Mouse (Mus musculus): ENCODE data around the gene Plekhh2. TPM values are rescaled to one million over a fixed set of nuclear protein-coding genes. Genes with fewer than 3 reads are reported as not detected.
A peak's percentile ranks its signal among the peaks of the same experiment; 100 is the strongest.

The Plekhh2 gene
- polyA plus RNA-seq, 1 experiment from 2014 or later: 1.7 TPM

DNA sequence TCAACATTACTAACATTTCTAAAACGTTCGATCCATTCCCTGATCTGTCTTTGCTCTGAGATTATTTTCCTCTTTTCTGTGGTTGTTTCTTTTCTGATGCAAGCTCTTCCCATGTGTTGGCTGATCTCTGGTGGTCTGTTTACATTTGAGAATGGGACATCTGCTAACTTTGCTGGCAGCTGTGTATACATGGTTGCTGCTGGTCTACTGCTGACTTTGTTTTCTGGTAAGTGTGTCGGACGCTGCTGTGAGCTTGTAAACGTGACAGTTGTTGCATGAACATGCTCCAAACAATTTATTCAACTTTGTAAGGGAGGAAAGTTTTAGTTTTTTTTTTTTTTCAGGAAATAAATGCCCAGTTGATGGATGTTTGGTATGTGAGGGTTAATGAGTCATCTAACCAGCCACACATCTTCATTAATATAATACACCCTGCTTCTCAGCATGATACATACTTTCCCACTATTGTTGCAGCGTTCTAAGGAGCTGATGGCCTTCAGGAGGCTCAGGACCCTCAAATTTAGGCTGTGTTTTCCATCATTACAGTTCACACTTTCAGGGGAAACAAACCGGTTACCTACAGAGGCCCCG is 21.3 kb downstream of the Plekhh2 start:
- H3K4me1 ChIP-seq (replicated peaks; ENCODE audit: control insufficient read depth, insufficient read depth, low read length): no peaks in the 10 kb centered on the region; the same call in 1 of the 2 replicates
- no peaks in the 10 kb centered on the region for H3K36me3 ChIP-seq (ENCODE audit: control insufficient read depth, insufficient read depth)
- WGBS: 64% methylated on average over 8 of the region's 8 CpGs
- H3K9ac ChIP-seq (replicated peaks; ENCODE audit: low read depth, low read length): no peak overlapping the region
- no peak overlapping the region for H3K4me3 ChIP-seq (replicated peaks; ENCODE audit: low read length)
- H3K27me3 ChIP-seq (replicated peaks; ENCODE audit: control insufficient read depth, insufficient read depth, low read length): no peaks in the 10 kb centered on the region
- no peaks in the 10 kb centered on the region for H3K9me3 ChIP-seq (ENCODE audit: control insufficient read depth, low read length)
- H3K27ac ChIP-seq (ENCODE audit: low read length): no peak overlapping the region
- no peak for ATAC-seq
- H3K4me2 ChIP-seq (ENCODE audit: low read length): no peak overlapping the region

DNA sequence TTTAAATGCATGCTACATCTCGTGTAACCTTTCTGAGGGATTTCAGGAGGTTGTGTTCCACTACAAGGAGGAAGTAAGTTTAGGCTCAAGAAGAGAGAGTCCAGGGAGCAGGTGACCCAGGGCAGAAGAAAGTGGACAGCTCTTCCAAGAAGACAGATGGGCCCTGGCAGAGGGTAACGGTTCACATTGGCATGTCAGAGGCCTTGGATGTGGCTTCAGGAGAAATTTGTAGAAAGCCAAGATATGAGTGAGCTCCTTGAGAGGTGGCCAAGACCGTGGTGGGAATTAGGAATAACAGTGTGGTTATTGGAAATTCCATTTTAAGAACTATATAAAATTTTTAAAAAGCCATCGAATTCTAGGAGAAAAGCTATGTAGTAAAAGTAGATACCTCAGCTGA is 22.1 kb downstream of the Plekhh2 start:
- Histone ChIP-seq H3K4me1 (replicated peaks; ENCODE audit: control insufficient read depth, insufficient read depth, low read length) (no peaks in the 10 kb centered on the region; the same call in 1 of the 2 replicates), H3K9ac (replicated peaks; ENCODE audit: low read depth, low read length) (no peak overlapping the region), H3K27ac (ENCODE audit: low read length) (no peak overlapping the region), H3K9me3 (ENCODE audit: control insufficient read depth, low read length) (no peaks in the 10 kb centered on the region), H3K36me3 (ENCODE audit: control insufficient read depth, insufficient read depth) (no peaks in the 10 kb centered on the region), H3K4me2 (ENCODE audit: low read length) (no peak overlapping the region), H3K4me3 (replicated peaks; ENCODE audit: low read length) (no peak overlapping the region), H3K27me3 (replicated peaks; ENCODE audit: control insufficient read depth, insufficient read depth, low read length) (no peaks in the 10 kb centered on the region)
- ATAC-seq: no peak
- WGBS: 88% methylated on average over 4 of the region's 4 CpGs

DNA sequence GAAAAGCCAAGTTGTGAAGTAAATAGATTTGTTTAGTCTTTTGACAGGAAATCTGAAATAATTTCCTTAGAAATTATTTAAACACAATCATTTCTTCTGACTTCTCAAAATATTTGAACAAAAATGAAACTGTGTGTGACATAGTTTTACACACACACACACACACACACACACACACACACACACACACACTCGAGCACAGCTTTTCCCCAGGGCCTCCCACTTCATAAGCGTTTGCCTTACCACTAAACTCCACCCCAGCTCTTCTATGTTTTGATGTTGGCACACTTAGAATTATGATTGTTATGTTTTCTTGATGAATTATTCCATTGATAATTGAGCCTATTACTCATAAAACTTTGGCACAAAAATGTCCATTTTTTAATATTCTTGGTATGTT is 22.9 kb downstream of the Plekhh2 start:
- ATAC-seq: no peak
- no peaks in the 10 kb centered on the region for H3K36me3 ChIP-seq (ENCODE audit: control insufficient read depth, insufficient read depth)
- H3K9ac ChIP-seq (replicated peaks; ENCODE audit: low read depth, low read length): no peak overlapping the region
- H3K27ac ChIP-seq (ENCODE audit: low read length): no peak overlapping the region
- no peak overlapping the region for H3K4me2 ChIP-seq (ENCODE audit: low read length)
- 87% methylated on average over 2 of the region's 2 CpGs for WGBS
- no peaks in the 10 kb centered on the region for H3K27me3 ChIP-seq (replicated peaks; ENCODE audit: control insufficient read depth, insufficient read depth, low read length)
- no peaks in the 10 kb centered on the region for H3K9me3 ChIP-seq (ENCODE audit: control insufficient read depth, low read length)
- no peaks in the 10 kb centered on the region; the same call in 1 of the 2 replicates for H3K4me1 ChIP-seq (replicated peaks; ENCODE audit: control insufficient read depth, insufficient read depth, low read length)
- no peak overlapping the region for H3K4me3 ChIP-seq (replicated peaks; ENCODE audit: low read length)

DNA sequence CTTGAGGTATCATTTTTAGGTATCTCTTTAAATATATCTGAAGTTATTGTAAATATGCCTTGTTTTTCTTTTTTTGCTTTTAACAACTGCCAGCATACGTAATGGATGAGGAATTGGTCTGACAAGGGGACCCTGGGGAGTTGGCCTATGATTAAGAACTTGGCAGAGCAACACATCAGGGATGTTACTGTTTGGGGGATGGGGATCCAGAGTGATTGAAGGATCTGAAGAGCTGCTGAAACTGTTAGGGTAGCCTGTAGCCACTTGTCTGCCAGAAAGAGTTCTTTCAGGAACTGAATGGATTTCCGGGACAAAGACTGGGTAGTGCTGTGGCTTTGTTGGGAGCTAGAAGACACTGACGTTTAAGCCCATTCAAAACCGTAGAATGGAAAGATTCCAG is 23.5 kb downstream of the Plekhh2 start:
- Histone ChIP-seq H3K4me2 (ENCODE audit: low read length) (no peak overlapping the region), H3K4me3 (replicated peaks; ENCODE audit: low read length) (no peak overlapping the region), H3K27ac (ENCODE audit: low read length) (no peak overlapping the region), H3K4me1 (replicated peaks; ENCODE audit: control insufficient read depth, insufficient read depth, low read length) (no peaks in the 10 kb centered on the region), H3K9ac (replicated peaks; ENCODE audit: low read depth, low read length) (no peak overlapping the region), H3K9me3 (ENCODE audit: control insufficient read depth, low read length) (no peaks in the 10 kb centered on the region), H3K36me3 (ENCODE audit: control insufficient read depth, insufficient read depth) (no peaks in the 10 kb centered on the region), H3K27me3 (replicated peaks; ENCODE audit: control insufficient read depth, insufficient read depth, low read length) (no peaks in the 10 kb centered on the region)
- 53% methylated on average over 4 of the region's 4 CpGs for WGBS
- ATAC-seq: no peak

DNA sequence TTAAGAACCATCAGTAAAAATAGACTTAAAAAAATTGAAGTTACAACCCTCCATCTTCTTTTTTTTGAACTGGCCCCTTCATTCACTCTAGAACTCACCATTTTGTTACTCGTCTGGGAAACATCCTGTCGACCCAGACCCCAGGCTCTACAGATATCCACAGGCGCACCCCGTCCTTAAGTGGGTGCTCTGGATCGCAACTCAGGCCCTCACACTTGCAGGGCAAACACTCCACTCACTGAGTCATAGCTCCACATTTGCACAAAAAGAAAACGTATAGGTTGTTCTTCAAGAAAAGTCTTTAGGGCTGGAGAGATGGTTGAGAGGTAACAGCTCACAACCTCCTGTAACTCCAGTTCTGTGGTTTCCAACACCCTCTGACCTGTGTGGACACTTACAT is 25.6 kb downstream of the Plekhh2 start:
- WGBS: 97% methylated on average over 6 of the region's 6 CpGs
- no peak overlapping the region for H3K4me2 ChIP-seq (ENCODE audit: low read length)
- H3K4me3 ChIP-seq (replicated peaks; ENCODE audit: low read length): no peak overlapping the region
- H3K36me3 ChIP-seq (ENCODE audit: control insufficient read depth, insufficient read depth): no peaks in the 10 kb centered on the region
- no peaks in the 10 kb centered on the region for H3K9me3 ChIP-seq (ENCODE audit: control insufficient read depth, low read length)
- H3K4me1 ChIP-seq (replicated peaks; ENCODE audit: control insufficient read depth, insufficient read depth, low read length): no peaks in the 10 kb centered on the region
- no peak overlapping the region for H3K9ac ChIP-seq (replicated peaks; ENCODE audit: low read depth, low read length)
- no peak for ATAC-seq
- H3K27ac ChIP-seq (ENCODE audit: low read length): no peak overlapping the region
- H3K27me3 ChIP-seq (replicated peaks; ENCODE audit: control insufficient read depth, insufficient read depth, low read length): no peaks in the 10 kb centered on the region

DNA sequence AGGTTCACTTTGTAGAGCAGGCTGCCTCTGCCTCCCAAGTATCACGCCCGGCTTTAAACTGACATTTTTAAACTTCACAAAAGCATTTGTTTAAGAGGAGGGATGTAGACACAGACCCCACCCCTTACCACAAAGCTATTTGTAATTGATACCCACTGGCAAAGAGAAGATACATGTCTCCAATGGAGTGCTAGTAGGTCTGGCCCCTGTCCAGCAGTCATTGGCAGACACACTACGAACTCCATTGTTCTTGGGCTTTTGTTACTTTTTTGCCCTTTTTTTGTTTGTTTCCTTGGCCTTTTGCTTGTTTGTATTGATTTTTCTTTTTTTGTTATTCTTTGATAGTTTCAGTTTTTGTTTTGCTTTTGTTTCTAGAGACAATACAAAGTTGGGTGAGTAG is 26.3 kb downstream of the Plekhh2 start:
- no peaks in the 10 kb centered on the region for H3K4me1 ChIP-seq (replicated peaks; ENCODE audit: control insufficient read depth, insufficient read depth, low read length)
- no peak overlapping the region for H3K4me3 ChIP-seq (replicated peaks; ENCODE audit: low read length)
- no peak overlapping the region for H3K4me2 ChIP-seq (ENCODE audit: low read length)
- H3K9ac ChIP-seq (replicated peaks; ENCODE audit: low read depth, low read length): no peak overlapping the region
- 69% methylated on average over 3 of the region's 3 CpGs for WGBS
- no peaks in the 10 kb centered on the region for H3K27me3 ChIP-seq (replicated peaks; ENCODE audit: control insufficient read depth, insufficient read depth, low read length)
- H3K36me3 ChIP-seq (ENCODE audit: control insufficient read depth, insufficient read depth): no peaks in the 10 kb centered on the region
- no peak overlapping the region for H3K27ac ChIP-seq (ENCODE audit: low read length)
- H3K9me3 ChIP-seq (ENCODE audit: control insufficient read depth, low read length): no peaks in the 10 kb centered on the region
- ATAC-seq: no peak

DNA sequence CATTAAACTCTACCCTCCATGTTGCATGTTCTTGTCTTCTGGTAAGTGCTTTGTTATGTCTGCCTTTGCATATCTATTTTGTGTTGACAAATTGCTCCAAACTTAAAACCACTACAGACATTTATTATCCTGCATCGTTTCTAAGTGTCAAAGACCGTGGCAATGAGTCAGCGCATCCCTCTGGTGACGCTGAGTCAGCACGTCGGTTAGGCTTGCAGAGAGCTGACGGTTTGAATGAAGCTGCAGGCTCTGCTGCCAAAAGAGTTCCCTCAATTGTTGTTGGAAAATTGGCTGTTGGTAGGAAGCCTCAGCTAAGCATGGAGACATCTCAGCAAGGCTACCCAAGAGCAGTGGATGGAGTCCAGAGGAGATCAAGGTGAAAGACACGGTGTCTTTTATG is 28.9 kb downstream of the Plekhh2 start:
- H3K4me3 ChIP-seq (replicated peaks; ENCODE audit: low read length): no peak overlapping the region

DNA sequence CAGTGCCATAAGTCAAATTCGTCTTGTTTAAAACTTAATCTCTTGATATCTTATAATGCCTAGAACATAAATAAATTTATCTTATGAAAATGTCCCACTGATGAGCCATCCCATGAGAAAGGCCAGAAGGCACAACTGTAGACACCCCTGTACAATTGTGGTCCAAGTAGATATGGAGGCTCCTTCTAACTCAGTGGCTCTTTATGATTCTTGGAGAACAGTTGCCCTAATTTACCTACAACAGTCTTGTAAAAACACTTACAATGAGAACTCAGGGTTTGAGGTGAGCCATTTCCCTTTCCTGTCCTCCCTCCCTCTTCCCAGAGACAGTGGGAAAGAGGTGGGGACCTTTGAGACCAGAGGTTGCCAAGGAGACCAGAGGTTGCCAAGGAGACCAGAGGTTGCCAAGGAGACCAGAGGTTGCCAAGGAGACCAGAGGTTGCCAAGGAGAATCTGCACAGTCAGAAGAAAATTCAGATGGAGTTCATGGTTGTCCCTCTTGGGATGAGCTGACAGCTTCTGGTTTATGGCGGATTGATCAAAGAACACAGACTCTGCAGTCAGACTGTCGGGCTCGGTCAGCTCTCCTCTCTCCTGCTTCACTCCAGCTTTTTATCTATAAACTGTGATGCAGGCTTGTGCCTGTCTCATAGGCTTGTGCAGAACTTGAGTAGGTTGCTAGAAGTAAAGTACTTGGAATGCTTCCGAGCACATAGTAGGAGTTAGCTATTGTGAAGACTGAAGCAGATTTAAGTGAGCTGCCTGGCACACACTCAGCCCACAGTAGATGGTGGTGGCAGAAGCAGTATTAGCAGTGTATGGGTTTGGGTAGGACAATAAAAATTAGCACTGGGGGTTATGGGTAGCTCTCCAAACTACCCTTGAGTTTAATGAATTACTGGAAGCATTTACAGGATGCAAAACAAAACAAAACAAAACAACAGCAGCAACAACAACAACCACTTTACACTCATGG is 39.5 kb downstream of the Plekhh2 start:
- Histone ChIP-seq H3K4me2 (ENCODE audit: low read length) (no peak overlapping the region; the same call in 1 of the 2 replicates), H3K9ac (replicated peaks; ENCODE audit: low read depth, low read length) (no peak overlapping the region)
- WGBS: 48% methylated on average over 5 of the region's 5 CpGs

More for the DNA sequence above, 28.9 kb downstream of the Plekhh2 start:
- 83% methylated on average over 8 of the region's 8 CpGs for WGBS
- H3K27ac ChIP-seq (ENCODE audit: low read length): no peak overlapping the region
- H3K4me1 ChIP-seq (replicated peaks; ENCODE audit: control insufficient read depth, insufficient read depth, low read length): no peaks in the 10 kb centered on the region
- no peaks in the 10 kb centered on the region for H3K27me3 ChIP-seq (replicated peaks; ENCODE audit: control insufficient read depth, insufficient read depth, low read length)
- no peaks in the 10 kb centered on the region for H3K36me3 ChIP-seq (ENCODE audit: control insufficient read depth, insufficient read depth)
- ATAC-seq: no peak
- H3K9me3 ChIP-seq (ENCODE audit: control insufficient read depth, low read length): no peaks in the 10 kb centered on the region
- no peak overlapping the region for H3K4me2 ChIP-seq (ENCODE audit: low read length)
- H3K9ac ChIP-seq (replicated peaks; ENCODE audit: low read depth, low read length): no peak overlapping the region

DNA sequence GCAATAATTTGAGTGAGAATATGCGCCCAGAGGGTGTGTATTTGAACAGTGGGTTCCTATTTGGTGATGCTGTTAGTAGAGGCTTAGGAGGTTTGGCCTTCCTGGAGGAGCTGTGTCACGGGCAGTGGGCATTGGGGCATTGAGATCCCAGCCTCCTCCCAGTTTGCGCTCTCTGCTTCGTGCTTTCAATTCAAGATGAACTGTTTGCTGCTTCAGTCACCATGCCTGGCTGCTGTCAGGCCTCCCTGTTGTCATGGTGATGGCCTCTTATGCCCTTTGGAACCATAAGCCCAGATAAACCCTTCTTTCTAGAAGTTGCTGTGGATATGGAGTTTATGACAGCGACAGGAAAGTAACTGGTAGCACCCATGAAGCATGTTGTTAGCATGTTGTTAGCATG is 40.5 kb downstream of the Plekhh2 start:
- no peak overlapping the region for H3K9ac ChIP-seq (replicated peaks; ENCODE audit: low read depth, low read length)
- H3K4me2 ChIP-seq (ENCODE audit: low read length): no peak overlapping the region
- no peaks in the 10 kb centered on the region for H3K9me3 ChIP-seq (ENCODE audit: control insufficient read depth, low read length)
- WGBS: 60% methylated on average over 5 of the region's 5 CpGs
- H3K4me1 ChIP-seq (replicated peaks; ENCODE audit: control insufficient read depth, insufficient read depth, low read length): peaks cover 14% of the 10 kb centered on the region
- H3K27ac ChIP-seq (ENCODE audit: low read length): no peak overlapping the region
- ATAC-seq: 0 out of 2 replicates have a peak, but pooled peaks have one; percentile 4
- no peaks in the 10 kb centered on the region for H3K36me3 ChIP-seq (ENCODE audit: control insufficient read depth, insufficient read depth)
- H3K4me3 ChIP-seq (replicated peaks; ENCODE audit: low read length): no peak overlapping the region
- no peaks in the 10 kb centered on the region for H3K27me3 ChIP-seq (replicated peaks; ENCODE audit: control insufficient read depth, insufficient read depth, low read length)

More for the DNA sequence above, 39.5 kb downstream of the Plekhh2 start:
- no peaks in the 10 kb centered on the region for H3K36me3 ChIP-seq (ENCODE audit: control insufficient read depth, insufficient read depth)
- H3K9me3 ChIP-seq (ENCODE audit: control insufficient read depth, low read length): no peaks in the 10 kb centered on the region
- peaks cover 14% of the 10 kb centered on the region for H3K4me1 ChIP-seq (replicated peaks; ENCODE audit: control insufficient read depth, insufficient read depth, low read length)
- ATAC-seq: peak; percentile 88
- no peak overlapping the region for H3K4me3 ChIP-seq (replicated peaks; ENCODE audit: low read length)
- H3K27ac ChIP-seq (ENCODE audit: low read length): peak overlapping the region; percentile 63; the same call in 1 of the 2 replicates
- H3K27me3 ChIP-seq (replicated peaks; ENCODE audit: control insufficient read depth, insufficient read depth, low read length): no peaks in the 10 kb centered on the region

Measured in forebrain, embryonic 16.5 days (tissue).